Mouse (Mus musculus): ENCODE results near the gene Tmem132d.

DNA sequence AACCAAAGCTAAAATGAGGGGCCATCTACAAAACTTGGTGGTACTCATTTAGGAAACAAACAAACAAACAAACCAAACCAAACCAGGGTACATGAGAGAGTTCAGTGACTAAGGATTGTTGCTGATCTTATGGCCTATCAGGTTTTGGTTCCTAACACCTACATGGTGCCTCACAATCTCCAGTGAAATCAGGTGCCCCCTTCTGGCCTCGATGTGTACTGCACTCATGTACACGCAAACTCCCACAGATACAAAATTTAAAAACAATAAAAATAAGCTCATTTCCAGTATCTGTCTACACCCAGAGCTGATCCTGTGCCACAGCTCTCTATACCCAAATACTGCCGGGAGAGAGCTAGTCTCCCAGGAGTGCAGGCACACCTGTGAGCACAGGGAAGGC is 495.0 kb downstream of the Tmem132d start:
- TF ChIP-seq POLR2A (IDR thresholded peaks at IDR 0.05; ENCODE audit: low read depth, low read length) = no peak
- TF ChIP-seq CTCF (IDR thresholded peaks at IDR 0.05; ENCODE audit: borderline replicate concordance, insufficient read depth, low read length) = no peak

Data from embryonic fibroblast, embryonic 13.5 days (primary cell).